Mouse (Mus musculus): ENCODE measurements around the gene Urb1. TPM values are rescaled to one million over a fixed set of nuclear protein-coding genes. Genes with fewer than 3 reads are reported as not detected.

Urb1 gene
- total and polyA plus RNA-seq, 3 experiments = 21.1 to 34.5 (median 29.4) TPM

DNA sequence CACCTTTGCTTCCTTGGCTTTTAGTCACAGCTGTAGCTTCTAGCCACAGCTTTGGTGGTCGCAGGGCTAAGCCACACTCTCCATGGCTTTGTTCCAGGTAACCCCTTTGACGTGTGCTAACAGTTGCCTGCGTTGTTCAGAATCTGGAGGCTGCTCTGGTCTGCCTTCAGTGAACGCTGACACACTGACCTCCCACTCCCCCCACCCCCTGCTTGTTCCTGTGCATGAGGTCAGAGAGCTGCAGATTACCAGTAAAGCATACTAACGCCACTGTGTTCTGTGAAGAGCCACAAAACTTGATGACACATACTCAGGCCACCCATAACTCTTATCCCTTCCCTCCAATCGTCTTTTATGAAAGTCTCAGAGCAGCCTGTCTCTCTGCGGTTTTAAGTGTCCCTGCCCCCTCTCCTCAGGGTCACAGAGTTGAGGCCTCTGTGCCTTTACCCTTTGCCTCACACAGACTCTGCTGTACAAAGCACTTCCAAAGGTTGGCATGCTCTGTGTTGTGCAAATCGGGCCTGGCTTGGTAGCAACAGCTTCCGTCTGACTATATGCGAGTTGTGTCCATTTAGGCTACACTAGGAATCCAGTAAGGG lies 73.4 kb downstream of the Urb1 start:
- no peak overlapping the region for H3K9ac ChIP-seq (ENCODE audit: insufficient read depth, low read depth)
- no peak overlapping the region for H3K4me3 ChIP-seq (replicated peaks in 1 of 3; ENCODE audit: low read depth in 2 of 3, low read length in 2 of 3, poor library complexity in 1 of 3)
- no peaks in the 10 kb centered on the region for H3K4me1 ChIP-seq (ENCODE audit: control insufficient read depth in 1 of 2, insufficient read depth in 2 of 2)
- H3K4me2 ChIP-seq (ENCODE audit: insufficient read depth, low read depth, poor library complexity, severe bottlenecking) = no peak overlapping the region
- dilution Hi-C loops (cut with MboI; ENCODE audit: extremely low pct_ligation_motif_present, extremely low pct_unique_long_range_greater_than_20kb, low sequenced_read_pairs) = no loop called here
- peaks cover 5% of the 10 kb centered on the region for H3K27me3 ChIP-seq (replicated peaks)
- H3K79me2 ChIP-seq (replicated peaks; ENCODE audit: control insufficient read depth, extremely low read depth, insufficient read depth, poor library complexity, severe bottlenecking) = no peaks in the 10 kb centered on the region
- DNase-seq (ENCODE audit: extremely low read depth) = no peak
- peaks cover 4% of the 10 kb centered on the region for H3K9me3 ChIP-seq (replicated peaks; ENCODE audit: low read length)
- TF ChIP-seq MEF2A (IDR thresholded peaks at IDR 0.05; ENCODE audit: borderline replicate concordance, low read depth, low read length) = no peak
- TF ChIP-seq POLR2AphosphoS2 (IDR thresholded peaks at IDR 0.05; ENCODE audit: low read depth, low read length) = no peak
- no peak for TF ChIP-seq ZNF384 (IDR thresholded peaks at IDR 0.05; ENCODE audit: low read depth, low read length)
- no peak for TF ChIP-seq USF1 (IDR thresholded peaks at IDR 0.05; ENCODE audit: low read depth, low read length)
- no peak for TF ChIP-seq MAX (IDR thresholded peaks at IDR 0.05; ENCODE audit: low read length)
- no peak for TF ChIP-seq EP300 (IDR thresholded peaks at IDR 0.05; ENCODE audit: low read length)
- no peak for TF ChIP-seq TBP (conservative IDR thresholded peaks at IDR 0.05; ENCODE audit: low read depth, low read length)
- no peak for TF ChIP-seq CTCF (conservative IDR thresholded peaks at IDR 0.05 in 1 of 2, IDR thresholded peaks at IDR 0.05 in 1 of 2; ENCODE audit: low read depth in 2 of 2, low read length in 2 of 2)
- TF ChIP-seq E2F4 (IDR thresholded peaks at IDR 0.05; ENCODE audit: insufficient replicate concordance, low read depth, low read length) = no peak
- TF ChIP-seq GABPA (IDR thresholded peaks at IDR 0.05; ENCODE audit: insufficient replicate concordance, low read depth, low read length) = no peak
- no peak for TF ChIP-seq ZMIZ1 (IDR thresholded peaks at IDR 0.05; ENCODE audit: low read depth, low read length)
- TF ChIP-seq JUND (conservative IDR thresholded peaks at IDR 0.05; ENCODE audit: low read depth, low read length) = no peak
- TF ChIP-seq SMC3 (IDR thresholded peaks at IDR 0.05; ENCODE audit: low read depth, low read length) = no peak
- no peak for TF ChIP-seq RCOR1 (conservative IDR thresholded peaks at IDR 0.05; ENCODE audit: low read depth, low read length)
- no peak for TF ChIP-seq RAD21 (IDR thresholded peaks at IDR 0.05; ENCODE audit: low read depth, low read length)
- no peak for TF ChIP-seq MAFK (IDR thresholded peaks at IDR 0.05; ENCODE audit: insufficient replicate concordance, low read length)
- TF ChIP-seq ELF1 (IDR thresholded peaks at IDR 0.05; ENCODE audit: low read depth, low read length) = no peak
- no peak for TF ChIP-seq JUN (IDR thresholded peaks at IDR 0.05; ENCODE audit: insufficient read depth, low read depth, low read length)
- TF ChIP-seq USF2 (conservative IDR thresholded peaks at IDR 0.05; ENCODE audit: low read depth, low read length) = no peak
- TF ChIP-seq MYC (IDR thresholded peaks at IDR 0.05; ENCODE audit: low read depth, low read length) = no peak
- no peak overlapping the region for H3K27ac ChIP-seq (ENCODE audit: insufficient read depth, low read depth)
- in situ Hi-C loops (cut with MboI; ENCODE audit: low pct_ligation_motif_present, low pct_unique_long_range_greater_than_20kb, low sequenced_read_pairs) = no loop called here
- no peaks in the 10 kb centered on the region for H3K36me3 ChIP-seq (replicated peaks in 1 of 2; ENCODE audit: control insufficient read depth in 1 of 2, insufficient read depth in 1 of 2, low read length in 1 of 2)

DNA sequence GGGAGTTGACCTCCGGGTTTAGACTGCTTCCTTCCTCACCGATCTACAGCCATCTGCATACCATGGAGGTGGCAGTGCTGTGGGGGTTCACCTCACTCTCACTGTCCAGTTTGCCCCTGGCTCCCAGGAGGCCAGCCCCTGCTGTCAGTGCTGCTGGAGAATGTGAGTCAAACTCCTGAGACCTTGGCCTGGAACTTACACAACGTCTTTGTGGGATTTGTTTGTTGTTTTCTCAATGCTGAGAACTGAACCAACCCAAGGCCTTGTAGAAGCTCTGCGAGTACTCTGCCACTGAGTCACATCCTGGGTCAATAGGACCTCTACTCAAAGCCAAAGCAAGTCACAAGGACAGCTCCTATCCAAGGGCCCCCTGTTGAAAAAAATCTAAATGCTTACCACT lies 74.6 kb downstream of the Urb1 start:
- no peak overlapping the region for H3K4me2 ChIP-seq (ENCODE audit: insufficient read depth, low read depth, poor library complexity, severe bottlenecking)
- no peaks in the 10 kb centered on the region for H3K79me2 ChIP-seq (replicated peaks; ENCODE audit: control insufficient read depth, extremely low read depth, insufficient read depth, poor library complexity, severe bottlenecking)
- no peaks in the 10 kb centered on the region for H3K36me3 ChIP-seq (replicated peaks in 1 of 2; ENCODE audit: control insufficient read depth in 1 of 2, insufficient read depth in 1 of 2, low read length in 1 of 2)
- in situ Hi-C loops (cut with MboI; ENCODE audit: low pct_ligation_motif_present, low pct_unique_long_range_greater_than_20kb, low sequenced_read_pairs) = no loop called here
- DNase-seq (ENCODE audit: extremely low read depth) = no peak
- H3K27me3 ChIP-seq (replicated peaks) = peaks cover 5% of the 10 kb centered on the region
- no peak overlapping the region for H3K9ac ChIP-seq (ENCODE audit: insufficient read depth, low read depth)
- H3K4me1 ChIP-seq (ENCODE audit: control insufficient read depth in 1 of 2, insufficient read depth in 2 of 2) = no peaks in the 10 kb centered on the region
- H3K4me3 ChIP-seq (replicated peaks in 1 of 3; ENCODE audit: low read depth in 2 of 3, low read length in 2 of 3, poor library complexity in 1 of 3) = no peak overlapping the region
- no peak for TF ChIP-seq ZC3H11A (IDR thresholded peaks at IDR 0.05; ENCODE audit: low read depth, low read length)
- TF ChIP-seq BHLHE40 (IDR thresholded peaks at IDR 0.05; ENCODE audit: low read depth, low read length) = no peak
- no peak for TF ChIP-seq ZNF384 (IDR thresholded peaks at IDR 0.05; ENCODE audit: low read depth, low read length)
- no peak for TF ChIP-seq POLR2AphosphoS2 (IDR thresholded peaks at IDR 0.05; ENCODE audit: low read depth, low read length)
- no peak for TF ChIP-seq MXI1 (IDR thresholded peaks at IDR 0.05; ENCODE audit: low read depth, low read length)
- TF ChIP-seq USF2 (conservative IDR thresholded peaks at IDR 0.05; ENCODE audit: low read depth, low read length) = no peak
- TF ChIP-seq EP300 (IDR thresholded peaks at IDR 0.05; ENCODE audit: low read length) = no peak
- TF ChIP-seq E2F4 (IDR thresholded peaks at IDR 0.05; ENCODE audit: insufficient replicate concordance, low read depth, low read length) = no peak
- no peak for TF ChIP-seq USF1 (IDR thresholded peaks at IDR 0.05; ENCODE audit: low read depth, low read length)
- no peak for TF ChIP-seq SMC3 (IDR thresholded peaks at IDR 0.05; ENCODE audit: low read depth, low read length)
- TF ChIP-seq TBP (conservative IDR thresholded peaks at IDR 0.05; ENCODE audit: low read depth, low read length) = no peak
- no peak for TF ChIP-seq RAD21 (IDR thresholded peaks at IDR 0.05; ENCODE audit: low read depth, low read length)
- no peak for TF ChIP-seq CTCF (conservative IDR thresholded peaks at IDR 0.05 in 1 of 2, IDR thresholded peaks at IDR 0.05 in 1 of 2; ENCODE audit: low read depth in 2 of 2, low read length in 2 of 2)
- TF ChIP-seq JUND (conservative IDR thresholded peaks at IDR 0.05; ENCODE audit: low read depth, low read length) = no peak
- TF ChIP-seq UBTF (IDR thresholded peaks at IDR 0.05; ENCODE audit: low read depth, low read length) = no peak
- dilution Hi-C loops (cut with MboI; ENCODE audit: extremely low pct_ligation_motif_present, extremely low pct_unique_long_range_greater_than_20kb, low sequenced_read_pairs) = no loop called here
- peaks cover 13% of the 10 kb centered on the region for H3K9me3 ChIP-seq (replicated peaks; ENCODE audit: low read length)
- H3K27ac ChIP-seq (ENCODE audit: insufficient read depth, low read depth) = no peak overlapping the region

Measured in CH12.LX (cell line).